Mouse (Mus musculus) CD8-positive naive resting alpha-beta T cell, adult 57 days (primary cell): ENCODE results near the gene Bcl2l11. TPM values are rescaled to one million over a fixed set of nuclear protein-coding genes. Genes with fewer than 3 reads are reported as not detected.

ENCODE experiments used
- total RNA-seq: library from RNA; stranded (reverse); gene quantifications from one replicate; pipeline ENCODE4 v1.2.4, GENCODE M21; 2023

The Bcl2l11 gene
- 213 TPM for total RNA-seq

DNA sequence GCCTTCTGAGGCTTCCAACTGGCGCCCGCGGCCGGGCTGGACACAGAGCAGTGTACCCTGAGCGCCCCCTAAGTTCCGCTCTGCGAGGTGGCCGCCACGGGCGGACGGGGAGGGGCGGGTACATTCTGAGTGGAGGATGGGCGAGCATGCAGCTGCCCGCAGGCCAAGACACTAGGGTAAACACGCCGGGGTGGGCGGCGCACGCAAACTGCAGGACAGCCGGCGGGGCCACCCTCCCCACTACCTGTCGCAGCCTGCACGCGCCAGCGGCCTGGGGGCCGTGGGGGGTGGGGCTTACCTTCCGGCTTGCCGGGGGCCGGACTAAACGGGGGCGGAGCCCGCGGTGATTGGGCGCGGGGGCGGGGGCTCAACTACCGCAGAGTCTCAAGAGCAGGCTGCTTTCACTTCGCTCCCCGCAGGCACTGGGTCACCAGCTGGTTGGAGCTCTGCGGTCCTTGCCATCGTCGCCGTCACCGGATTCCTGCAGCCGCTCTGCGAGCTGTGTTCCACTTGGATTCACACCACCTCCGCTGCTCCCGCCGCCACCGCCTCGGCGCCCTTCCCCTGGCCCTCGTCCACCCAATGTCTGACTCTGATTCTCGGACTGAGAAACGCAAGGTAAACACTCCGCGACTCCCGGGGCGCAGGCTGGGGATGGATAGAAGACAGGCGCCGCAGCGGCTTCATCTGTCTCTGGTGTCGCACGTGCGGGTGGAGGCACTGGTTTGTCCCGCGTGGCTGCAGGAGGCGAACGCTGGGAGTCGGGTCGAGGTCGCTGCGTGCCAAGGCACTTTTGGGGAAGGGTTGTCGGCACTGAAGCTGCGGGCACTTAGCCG is at the start of gene Bcl2l11:
Bcl2l11 (plus strand) TSS at position 404 of the 836 bp plus-strand sequence.

